Mouse (Mus musculus) G1E (cell line): ENCODE results near the gene Ube2g2.

Experiments used
- CTCF ChIP-seq: IDR thresholded peaks from 2 replicates; pipeline ENCODE4 v1.5.1; 2012; ENCODE audit warnings: low read depth, low read length, inconsistent platforms, mixed read lengths
- GATA1 ChIP-seq: IDR thresholded peaks from 2 replicates; pipeline ENCODE4 v1.6.1; 2012; ENCODE audit warnings: borderline replicate concordance, low read length, inconsistent platforms, mixed read lengths

- TF ChIP-seq CTCF (no peak), GATA1 (no peak)
Measured at GRCm38 (mm10) chr10:77647901-77648300, 25.8 kb downstream of the Ube2g2 start.
